Mouse (Mus musculus) heart, embryonic 13.5 days (tissue): ENCODE data around the gene Gsdma2. TPM values are rescaled to one million over a fixed set of nuclear protein-coding genes. Genes with fewer than 3 reads are reported as not detected.
A peak's percentile ranks its signal among the peaks of the same experiment; 100 is the strongest.

Experiments used
- ATAC-seq: fragments of 200-750 bp; cut with Nextera tagmentation; 2 replicates; pipeline ENCODE4 v1.8.0; 2017; ENCODE audit warnings: moderate TSS enrichment; ENCODE audit not compliant: insufficient number of reproducible peaks, low FRiP score, low TSS enrichment; ENCODE audit errors: extremely low read depth
- H3K27ac ChIP-seq: fragments of 300-500 bp; sonication (generic); replicated peaks from 2 replicates; pipeline ENCODE4 v1.5.1; 2015; ENCODE audit warnings: moderate library complexity, mild to moderate bottlenecking, inconsistent platforms
- H3K27me3 ChIP-seq: fragments of 300-500 bp; sonication (generic); replicated peaks from 2 replicates; pipeline ENCODE4 v1.6.1; 2015; ENCODE audit warnings: mild to moderate bottlenecking, inconsistent platforms
- H3K36me3 ChIP-seq: fragments of 300-500 bp; sonication (generic); 2 replicates; pipeline ENCODE4 v1.6.1; 2015; ENCODE audit warnings: mild to moderate bottlenecking, inconsistent platforms
- H3K4me1 ChIP-seq: fragments of 300-500 bp; sonication (generic); 2 replicates; pipeline ENCODE4 v1.6.1; 2015; ENCODE audit warnings: inconsistent platforms
- H3K4me2 ChIP-seq: fragments of 300-500 bp; sonication (generic); 2 replicates; pipeline ENCODE4 v1.6.1; 2015; ENCODE audit warnings: inconsistent platforms, mild to moderate bottlenecking, moderate library complexity
- H3K4me3 ChIP-seq: fragments of 300-500 bp; sonication (generic); 2 replicates; pipeline ENCODE4 v1.5.1; 2015; ENCODE audit warnings: moderate library complexity, mild to moderate bottlenecking, inconsistent platforms
- H3K9ac ChIP-seq: fragments of 300-500 bp; sonication (generic); 2 replicates; pipeline ENCODE4 v1.6.1; 2015; ENCODE audit warnings: inconsistent platforms, mild to moderate bottlenecking, moderate library complexity
- H3K9me3 ChIP-seq: fragments of 300-500 bp; sonication (generic); 2 replicates; pipeline ENCODE4 v1.6.1; 2016; ENCODE audit warnings: inconsistent platforms
- WGBS: fragments of 180-500 bp; shearing (Covaris S2); methylation state at CpG from one replicate; pipeline ENCODE4 v1.1.7; 2015; ENCODE audit warnings: mixed read lengths; 5-methylcytosine and 5-hydroxymethylcytosine counted together
- polyA plus RNA-seq: library from polyadenylated mRNA; unstranded; fragments of >200 nt; fragmentation: Nextera tagmentation; extraction: Ambion mirVana; gene quantifications from 2 replicates; pipeline ENCODE4 v1.2.1, GENCODE M21; 2015

Gsdma2 gene
- polyA plus RNA-seq, 1 experiment from 2014 or later: not detected

DNA sequence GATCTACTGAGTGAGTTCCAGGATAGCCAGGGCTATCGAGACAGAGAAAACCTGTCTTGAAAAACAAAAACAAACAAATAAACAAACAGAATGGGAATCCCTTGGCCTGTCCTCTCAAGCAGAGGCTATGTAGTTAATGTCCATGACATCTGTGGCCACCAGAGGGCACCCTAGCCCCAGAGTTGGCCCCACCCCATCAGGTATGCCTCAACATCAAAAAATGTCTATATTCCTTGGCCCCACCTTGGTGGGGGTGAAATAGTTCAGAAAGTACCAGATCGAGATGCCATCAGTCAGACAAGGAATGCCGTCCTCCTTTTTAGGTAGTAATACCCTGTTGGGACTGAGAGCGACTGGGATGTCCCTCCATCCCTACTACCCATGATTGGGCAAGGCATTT lies 53.4 kb downstream of the Gsdma2 start:
- WGBS: 31% methylated on average over 4 of the region's 4 CpGs

GRCm38 (mm10) chr11:98701213-98701670 lies 54.7 kb downstream of the Gsdma2 start, which contains the start of gene Csf3:
Gene Csf3, plus strand, starts transcription at chr11:98701263.
- Histone ChIP-seq H3K4me3 (no peak within 1 kb of the TSS), H3K4me2 (no peak within 1 kb of the TSS), H3K9me3 (no peaks in the 10 kb centered on the region), H3K4me1 (peaks cover 15% of the 10 kb centered on the region), H3K9ac (peak within 1 kb of the TSS; percentile 47; the same call in 1 of the 2 replicates), H3K27ac (no peak within 1 kb of the TSS), H3K27me3 (peaks cover 12% of the 10 kb centered on the region; the same call in 1 of the 2 replicates), H3K36me3 (peaks cover 32% of the 10 kb centered on the region)
- ATAC-seq: no peak
- 40% methylated on average over 10 of the region's 10 CpGs for WGBS

More for the DNA sequence above, 53.4 kb downstream of the Gsdma2 start:
- Histone ChIP-seq H3K4me2 (no peak overlapping the region), H3K4me1 (peaks cover 15% of the 10 kb centered on the region), H3K36me3 (peaks cover 32% of the 10 kb centered on the region), H3K4me3 (no peak overlapping the region), H3K9me3 (no peaks in the 10 kb centered on the region), H3K9ac (no peak overlapping the region), H3K27ac (no peak overlapping the region), H3K27me3 (peaks cover 12% of the 10 kb centered on the region; the same call in 1 of the 2 replicates)
- ATAC-seq: no peak

DNA sequence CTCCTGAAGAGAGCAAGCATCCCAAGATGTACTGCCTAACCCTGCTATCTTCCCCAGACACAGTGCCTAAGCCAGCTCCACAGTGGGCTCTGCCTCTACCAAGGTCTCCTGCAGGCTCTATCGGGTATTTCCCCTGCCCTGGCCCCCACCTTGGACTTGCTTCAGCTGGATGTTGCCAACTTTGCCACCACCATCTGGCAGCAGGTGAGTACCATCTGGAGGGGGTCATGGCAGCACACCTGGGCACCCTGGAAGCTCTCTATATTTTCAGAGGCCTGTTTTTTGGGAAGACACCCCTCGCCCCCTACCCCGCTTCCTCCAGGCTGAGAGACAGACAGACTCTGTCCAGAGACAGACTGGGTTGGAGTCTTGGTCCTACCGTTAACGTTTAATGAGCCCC lies 55.8 kb downstream of the Gsdma2 start:
- Histone ChIP-seq H3K4me3 (no peak overlapping the region), H3K4me2 (no peak overlapping the region), H3K27ac (no peak overlapping the region), H3K9me3 (no peaks in the 10 kb centered on the region), H3K27me3 (peaks cover 12% of the 10 kb centered on the region; the same call in 1 of the 2 replicates), H3K36me3 (peaks cover 36% of the 10 kb centered on the region), H3K9ac (no peak overlapping the region; the same call in 1 of the 2 replicates), H3K4me1 (peaks cover 19% of the 10 kb centered on the region)
- WGBS: 68% methylated on average over 5 of the region's 5 CpGs
- ATAC-seq: no peak

GRCm38 (mm10) chr11:98705021-98705420 lies 58.5 kb downstream of the Gsdma2 start:
- H3K27me3 ChIP-seq: peaks cover 12% of the 10 kb centered on the region; the same call in 1 of the 2 replicates
- H3K9ac ChIP-seq: no peak overlapping the region
- H3K36me3 ChIP-seq: peaks cover 60% of the 10 kb centered on the region
- no peak overlapping the region for H3K27ac ChIP-seq
- peaks cover 46% of the 10 kb centered on the region for H3K4me1 ChIP-seq
- WGBS: 89% methylated on average over 10 of the region's 10 CpGs
- H3K4me2 ChIP-seq: no peak overlapping the region
- ATAC-seq: no peak
- H3K4me3 ChIP-seq: no peak overlapping the region
- no peaks in the 10 kb centered on the region for H3K9me3 ChIP-seq

Other genes starting within 250 kb of the Gsdma2 start
- 19.0 and 19.1 TPM in 2 replicates for gene Pgap3, start 246.3 kb upstream of the Gsdma2 start, polyA plus RNA-seq
- 48.1 and 49.0 TPM in 2 replicates for gene Erbb2, start 234.3 kb upstream of the Gsdma2 start, polyA plus RNA-seq
- gene Mien1, start 207.8 kb upstream of the Gsdma2 start, polyA plus RNA-seq: 93.8 and 113 TPM in 2 replicates
- 2.2 and 2.9 TPM in 2 replicates for gene Grb7, start 200.4 kb upstream of the Gsdma2 start, polyA plus RNA-seq
- gene Ikzf3, start 100.7 kb upstream of the Gsdma2 start, polyA plus RNA-seq: 0.13 TPM in 1 of 2 replicates, not detected in the other
- 0.15 and 0.34 TPM in 2 replicates for gene Zpbp2, start 95.7 kb upstream of the Gsdma2 start, polyA plus RNA-seq
- 63.4 and 76.8 TPM in 2 replicates for gene Ormdl3, start 59.4 kb upstream of the Gsdma2 start, polyA plus RNA-seq
- gene Lrrc3c, start 48.5 kb upstream of the Gsdma2 start, polyA plus RNA-seq: not detected in 2 replicates
- gene Gm12355, start 21.1 kb upstream of the Gsdma2 start, polyA plus RNA-seq: 0.28 and 0.55 TPM in 2 replicates
- not detected in 2 replicates for gene Gsdma3, start 20.4 kb upstream of the Gsdma2 start, polyA plus RNA-seq
- 0.12 TPM in 1 of 2 replicates, not detected in the other for gene Gsdma, start 17.6 kb downstream of the Gsdma2 start, polyA plus RNA-seq
- 165 and 167 TPM in 2 replicates for gene Psmd3, start 35.8 kb downstream of the Gsdma2 start, polyA plus RNA-seq
- not detected in 2 replicates for gene Csf3, start 54.5 kb downstream of the Gsdma2 start, polyA plus RNA-seq
- gene Med24, start 82.7 kb downstream of the Gsdma2 start, polyA plus RNA-seq: 35.1 and 37.4 TPM in 2 replicates
- 30.0 and 32.0 TPM in 2 replicates for gene Thra, start 93.9 kb downstream of the Gsdma2 start, polyA plus RNA-seq
- 5.9 and 6.4 TPM in 2 replicates for gene Nr1d1, start 128.6 kb downstream of the Gsdma2 start, polyA plus RNA-seq
- 14.6 and 15.7 TPM in 2 replicates for gene Msl1, start 148.8 kb downstream of the Gsdma2 start, polyA plus RNA-seq
- gene Casc3, start 158.1 kb downstream of the Gsdma2 start, polyA plus RNA-seq: 22.3 and 23.1 TPM in 2 replicates
- 0.64 and 0.98 TPM in 2 replicates for gene Rapgefl1, start 190.0 kb downstream of the Gsdma2 start, polyA plus RNA-seq
- gene Wipf2, start 216.9 kb downstream of the Gsdma2 start, polyA plus RNA-seq: 2.3 and 2.6 TPM in 2 replicates